Comparison of ENCODE assay signal across 14 mouse cellular contexts in the genomic region with DNA sequence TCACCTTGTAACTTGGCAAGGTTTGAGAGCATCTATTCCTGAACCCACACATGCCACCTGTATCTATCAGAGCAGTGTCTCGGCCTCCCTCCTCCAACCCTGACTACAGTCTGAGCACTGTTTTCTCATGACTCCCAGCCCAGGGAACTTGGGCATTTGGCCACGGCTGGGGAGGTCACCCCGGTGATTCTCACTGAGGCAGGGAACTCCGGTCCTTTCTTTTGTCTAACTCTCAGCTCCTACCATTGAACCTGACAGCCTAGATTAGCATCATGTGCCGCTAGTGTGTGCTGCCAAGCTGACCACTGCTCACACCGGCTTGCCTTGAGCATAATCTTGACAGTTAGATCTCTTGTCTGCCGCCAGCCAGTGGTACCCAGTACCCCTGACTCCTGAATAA.
A peak's percentile ranks its signal among the peaks of the same experiment; 100 is the strongest.
DNase-seq lines count a peak whose midpoint lies in the region; ATAC-seq and TF ChIP-seq lines count a peak whose summit lies in the region.
"Had no signal": no experiment of that assay in that cellular context is flagged by ENCODE, and none has a peak within 500 bp of the region (broad histone marks: within the 10 kb centered on the region; RNA-seq: fewer than 3 reads in every experiment).

No protein-coding gene starts in this region.

- intact Hi-C loops in left cerebral cortex, postnatal 4 days (cut with DNase I), result no loop called here

- 15% methylated on average over 7 of the region's 7 CpGs for WGBS in forebrain, embryonic 16.5 days
- whole genome bisulfite sequencing in midbrain, embryonic 12.5 days, result 21% methylated on average over 7 of the region's 7 CpGs
- 87% methylated on average over 7 of the region's 7 CpGs for WGBS in lung, postnatal 0 days

- peak overlapping the region; percentile 88 for H3K27ac ChIP-seq in forebrain, embryonic 16.5 days (ENCODE audit: low read length)
- peak overlapping the region; percentile 96 for H3K27ac ChIP-seq in midbrain, embryonic 12.5 days (replicated peaks)
- H3K27ac ChIP-seq in lung, postnatal 0 days (ENCODE audit: low read length), result no peak overlapping the region
- H3K27ac ChIP-seq: liver, embryonic 15.5 days had no signal

- no peak for TF ChIP-seq CTCF in lung, postnatal 0 days (IDR thresholded peaks at IDR 0.05)

- H3K4me1 ChIP-seq in forebrain, embryonic 16.5 days (replicated peaks; ENCODE audit: control insufficient read depth, insufficient read depth, low read length), result peaks cover 80% of the 10 kb centered on the region
- peaks cover 92% of the 10 kb centered on the region for H3K4me1 ChIP-seq in midbrain, embryonic 12.5 days
- peaks cover 8% of the 10 kb centered on the region; the same call in 1 of the 2 replicates for H3K4me1 ChIP-seq in lung, postnatal 0 days (ENCODE audit: insufficient read depth, low read depth, low read length)
- H3K4me1 ChIP-seq: liver, embryonic 15.5 days had no signal

- peak; percentile 66 for DNase-seq in left cerebral cortex, postnatal 4 days
- DNase-seq in left cerebral cortex, adult 11 months (ENCODE audit: low spot score), result no peak
- peak; percentile 68 for DNase-seq in retina, postnatal 1 day
- DNase-seq in lung, postnatal 0 days (ENCODE audit: low spot score), result no peak
- DNase-seq in right cerebral cortex, postnatal 36 days (ENCODE audit: low spot score in 2 of 2), result no peak
- DNase-seq in right cerebral cortex, postnatal 25 days, result no peak
- DNase-seq: adrenal gland, postnatal 25 days; cerebellum, adult 11-12 months; heart, postnatal 36 days; kidney, postnatal 10 days; thymus, adult 18-20 months had no signal

- no peaks in the 10 kb centered on the region for H3K27me3 ChIP-seq in forebrain, embryonic 16.5 days (replicated peaks; ENCODE audit: control insufficient read depth, insufficient read depth, low read length)
- H3K27me3 ChIP-seq in midbrain, embryonic 12.5 days, result no peaks in the 10 kb centered on the region
- no peaks in the 10 kb centered on the region for H3K27me3 ChIP-seq in lung, postnatal 0 days (replicated peaks; ENCODE audit: insufficient read depth, low read length)
- H3K27me3 ChIP-seq: liver, embryonic 15.5 days had no signal

- no peak overlapping the region for H3K4me3 ChIP-seq in forebrain, embryonic 16.5 days (replicated peaks; ENCODE audit: low read length)
- peak overlapping the region; percentile 18; the same call in 1 of the 2 replicates for H3K4me3 ChIP-seq in midbrain, embryonic 12.5 days
- no peak overlapping the region for H3K4me3 ChIP-seq in lung, postnatal 0 days (ENCODE audit: low read depth, low read length)
- H3K4me3 ChIP-seq: liver, embryonic 15.5 days had no signal

- no peak for ATAC-seq in forebrain, embryonic 16.5 days
- no peak; the same call in 1 of the 2 replicates for ATAC-seq in midbrain, embryonic 12.5 days (ENCODE audit: low FRiP score, low read depth)
- ATAC-seq in lung, postnatal 0 days, result no peak

- no peak for TF ChIP-seq EP300 in lung, postnatal 0 days (IDR thresholded peaks at IDR 0.05)

- peak overlapping the region; percentile 39 for H3K4me2 ChIP-seq in forebrain, embryonic 16.5 days (ENCODE audit: low read length)
- peak overlapping the region; percentile 52 for H3K4me2 ChIP-seq in midbrain, embryonic 12.5 days (replicated peaks)
- no peak overlapping the region for H3K4me2 ChIP-seq in lung, postnatal 0 days (replicated peaks; ENCODE audit: low read depth, low read length)
- H3K4me2 ChIP-seq: liver, embryonic 15.5 days had no signal

- no peaks in the 10 kb centered on the region for H3K9me3 ChIP-seq in forebrain, embryonic 16.5 days (ENCODE audit: control insufficient read depth, low read length)
- no peaks in the 10 kb centered on the region for H3K9me3 ChIP-seq in midbrain, embryonic 12.5 days
- no peaks in the 10 kb centered on the region for H3K9me3 ChIP-seq in lung, postnatal 0 days (ENCODE audit: low read length)
- H3K9me3 ChIP-seq: liver, embryonic 15.5 days had no signal

- H3K36me3 ChIP-seq in forebrain, embryonic 16.5 days (ENCODE audit: control insufficient read depth, insufficient read depth), result no peaks in the 10 kb centered on the region
- H3K36me3 ChIP-seq in midbrain, embryonic 12.5 days, result no peaks in the 10 kb centered on the region
- H3K36me3 ChIP-seq in lung, postnatal 0 days (ENCODE audit: insufficient read depth, low read length), result 0 out of 2 replicates have a peak, but pooled peaks cover 7% of the 10 kb centered on the region
- H3K36me3 ChIP-seq: liver, embryonic 15.5 days had no signal

- peak overlapping the region; percentile 16; the same call in 1 of the 2 replicates for H3K9ac ChIP-seq in forebrain, embryonic 16.5 days (replicated peaks; ENCODE audit: low read depth, low read length)
- H3K9ac ChIP-seq in midbrain, embryonic 12.5 days (replicated peaks), result peak overlapping the region; percentile 24
- H3K9ac ChIP-seq in lung, postnatal 0 days (replicated peaks; ENCODE audit: low read depth), result no peak overlapping the region
- H3K9ac ChIP-seq: liver, embryonic 15.5 days had no signal

Comparison
In these comparisons a context has a peak if more than half of its experiments do, and no peak if none do; other contexts are left out.
1. DNase-seq: peak in left cerebral cortex, postnatal 4 days (single experiment) and retina, postnatal 1 day (single experiment); none in left cerebral cortex, adult 11 months (single experiment), lung, postnatal 0 days (single experiment), right cerebral cortex, postnatal 36 days (0 of 2) and right cerebral cortex, postnatal 25 days (single experiment).